Mouse (Mus musculus): ENCODE measurements around the gene Agrp.

DNA sequence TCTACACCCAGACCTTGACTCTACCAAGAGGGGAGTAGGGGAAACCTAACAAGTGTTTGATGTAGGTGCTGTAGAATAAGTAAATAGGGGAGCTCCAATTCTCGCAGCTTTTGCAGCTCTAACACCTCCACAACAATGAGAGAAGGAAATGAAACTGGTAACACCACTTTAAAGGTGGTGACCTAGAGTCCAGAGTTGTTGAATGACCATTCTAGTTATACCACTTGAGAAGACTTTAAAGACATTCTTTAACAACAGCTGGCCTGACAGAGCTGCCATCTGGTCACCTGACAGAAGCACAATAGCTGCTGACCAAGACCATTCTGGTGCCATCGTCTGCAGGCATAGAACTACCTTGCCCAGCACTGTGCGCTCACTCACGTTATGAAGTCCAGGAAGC, 98.3 kb downstream of the Agrp start:
- TF ChIP-seq CTCF (IDR thresholded peaks at IDR 0.05; ENCODE audit: low read depth, low read length) (no peak), POLR2A (IDR thresholded peaks at IDR 0.05; ENCODE audit: insufficient read depth, low read length) (no peak), EP300 (IDR thresholded peaks at IDR 0.05; ENCODE audit: insufficient read depth, low read depth, low read length) (no peak)
